Mouse (Mus musculus) limb, embryonic 14.5 days (tissue): Measurements from ENCODE around the gene Myo19. TPM values are rescaled to one million over a fixed set of nuclear protein-coding genes. Genes with fewer than 3 reads are reported as not detected.

Experiments used
- ATAC-seq: fragments of 200-750 bp; cut with Nextera tagmentation; 2 replicates; pipeline ENCODE4 v1.8.0; 2017; ENCODE audit warnings: low read depth, moderate number of reproducible peaks, moderate TSS enrichment; ENCODE audit not compliant: low FRiP score
- DNase-seq: peaks from one replicate; pipeline ENCODE4 v3.0.0-alpha.2; 2015; ENCODE audit warnings: low spot score
- H3K27ac ChIP-seq: fragments of 300-500 bp; sonication (generic); replicated peaks from 2 replicates; pipeline ENCODE4 v1.5.1; 2014; ENCODE audit warnings: low read depth, mild to moderate bottlenecking, low read length, moderate library complexity, mixed read lengths
- H3K27me3 ChIP-seq: fragments of 300-500 bp; sonication (generic); 2 replicates; pipeline ENCODE4 v1.6.1; 2014; ENCODE audit warnings: low read length, mixed read lengths; ENCODE audit not compliant: control insufficient read depth, insufficient read depth
- H3K36me3 ChIP-seq: fragments of 300-500 bp; sonication (generic); 2 replicates; pipeline ENCODE4 v1.6.1; 2014; ENCODE audit warnings: mild to moderate bottlenecking, low read length, moderate library complexity, mixed read lengths; ENCODE audit not compliant: control insufficient read depth, insufficient read depth
- H3K4me1 ChIP-seq: fragments of 300-500 bp; sonication (generic); 2 replicates; pipeline ENCODE4 v1.6.1; 2014; ENCODE audit warnings: antibody characterized with exemption, low read length, mixed read lengths; ENCODE audit not compliant: control insufficient read depth, insufficient read depth
- H3K4me2 ChIP-seq: fragments of 300-500 bp; sonication (generic); replicated peaks from 2 replicates; pipeline ENCODE4 v1.6.1; 2014; ENCODE audit warnings: low read depth, mild to moderate bottlenecking, low read length, moderate library complexity; ENCODE audit not compliant: severe bottlenecking
- H3K4me3 ChIP-seq: fragments of 300-500 bp; sonication (generic); replicated peaks from 2 replicates; pipeline ENCODE4 v1.5.1; 2014; ENCODE audit warnings: low read length
- H3K9ac ChIP-seq: fragments of 300-500 bp; sonication (generic); 2 replicates; pipeline ENCODE4 v1.6.1; 2014; ENCODE audit warnings: mild to moderate bottlenecking, low read depth, low read length, moderate library complexity; ENCODE audit not compliant: severe bottlenecking
- H3K9me3 ChIP-seq: fragments of 300-500 bp; sonication (generic); 2 replicates; pipeline ENCODE4 v1.6.1; 2016; ENCODE audit warnings: low read length; ENCODE audit not compliant: control insufficient read depth
- POLR2A ChIP-seq: fragments of 200-500 bp; IDR thresholded peaks from 2 replicates; pipeline ENCODE4 v1.8.0; 2012; ENCODE audit warnings: inconsistent platforms, mild to moderate bottlenecking, moderate library complexity, borderline replicate concordance; ENCODE audit not compliant: insufficient read depth, insufficient read length; ENCODE audit errors: extremely low read depth
- WGBS: fragments of 180-500 bp; shearing (Covaris S2); extraction: QIAGEN DNeasy Blood & Tissue Kit; methylation state at CpG from one replicate; pipeline ENCODE4 v1.1.7; 2014; 5-methylcytosine and 5-hydroxymethylcytosine counted together
- polyA plus RNA-seq, 2 experiments: library from polyadenylated mRNA; depleted of rRNA in 1 of 2; stranded (reverse) in 1 of 2; unstranded in 1 of 2; fragments of >200 nt; fragmentation: Nextera tagmentation in 1 of 2; extraction: Ambion mirVana in 1 of 2; gene quantifications; 2 replicates each; pipeline versions ENCODE4 v1.2.1 to v1.2.3; 2012 to 2014

Gene Myo19
- polyA plus RNA-seq, 2 experiments = 11.0 to 29.2 TPM

- H3K4me1 ChIP-seq = peaks cover 10% of the 10 kb centered on the region
- ATAC-seq (no peak), DNase-seq (no peak)
- no peak overlapping the region for H3K27ac ChIP-seq
- no peak overlapping the region for H3K4me3 ChIP-seq
- 58% methylated on average over 2 of the region's 2 CpGs for WGBS
- no peaks in the 10 kb centered on the region for H3K9me3 ChIP-seq
- H3K27me3 ChIP-seq = no peaks in the 10 kb centered on the region
- H3K4me2 ChIP-seq = no peak overlapping the region
- no peak for TF ChIP-seq POLR2A
- H3K9ac ChIP-seq = no peak overlapping the region
- peaks cover 20% of the 10 kb centered on the region for H3K36me3 ChIP-seq
These were observed 14.7 kb upstream of the Myo19 start for GRCm38 (mm10) chr11:84865268-84865667.

GRCm38 (mm10) chr11:84867586-84867985 is 12.4 kb upstream of the Myo19 start:
- Histone ChIP-seq H3K4me1 (peaks cover 13% of the 10 kb centered on the region), H3K9ac (no peak overlapping the region), H3K36me3 (peaks cover 6% of the 10 kb centered on the region; the same call in 1 of the 2 replicates), H3K27ac (no peak overlapping the region), H3K27me3 (no peaks in the 10 kb centered on the region), H3K4me3 (no peak overlapping the region), H3K9me3 (no peaks in the 10 kb centered on the region), H3K4me2 (no peak overlapping the region)
- DNase-seq = no peak
- TF ChIP-seq POLR2A = no peak
- ATAC-seq = no peak
- 85% methylated on average over 2 of the region's 2 CpGs for WGBS

- 17% methylated on average over 7 of the region's 7 CpGs for WGBS
- Histone ChIP-seq H3K36me3 (0 out of 2 replicates have a peak, but pooled peaks cover 2% of the 10 kb centered on the region), H3K4me2 (peak overlapping the region; percentile 69), H3K9ac (peak overlapping the region; percentile 73), H3K27me3 (no peaks in the 10 kb centered on the region), H3K9me3 (no peaks in the 10 kb centered on the region), H3K4me1 (peaks cover 13% of the 10 kb centered on the region), H3K4me3 (peak overlapping the region; percentile 90), H3K27ac (no peak overlapping the region)
- ATAC-seq = no peak
- DNase-seq = no peak
- TF ChIP-seq POLR2A = no peak
These were observed 11.1 kb upstream of the Myo19 start for GRCm38 (mm10) chr11:84868786-84869259.

- ATAC-seq (peak; percentile 88), DNase-seq (peak; percentile 96)
- H3K4me2 ChIP-seq = peak overlapping the region; percentile 69
- peak overlapping the region; percentile 73 for H3K9ac ChIP-seq
- H3K36me3 ChIP-seq = peaks cover 2% of the 10 kb centered on the region; the same call in 1 of the 2 replicates
- peak; percentile 9; the same call in 1 of the 2 replicates for TF ChIP-seq POLR2A
- H3K9me3 ChIP-seq = no peaks in the 10 kb centered on the region
- H3K27me3 ChIP-seq = no peaks in the 10 kb centered on the region
- peaks cover 13% of the 10 kb centered on the region for H3K4me1 ChIP-seq
- peak overlapping the region; percentile 89 for H3K27ac ChIP-seq
- WGBS = under 1% methylated on average over 25 of the region's 61 CpGs
- H3K4me3 ChIP-seq = peak overlapping the region; percentile 90
These were observed 10.3 kb upstream of the Myo19 start for GRCm38 (mm10) chr11:84869537-84870232.

GRCm38 (mm10) chr11:84870337-84871043 is 9.5 kb upstream of the Myo19 start, which contains the start of gene Ggnbp2:
Gene Ggnbp2, minus strand, starts transcription at chr11:84870817.
- H3K9me3 ChIP-seq = no peaks in the 10 kb centered on the region
- no peaks in the 10 kb centered on the region; the same call in 1 of the 2 replicates for H3K36me3 ChIP-seq
- H3K9ac ChIP-seq = peak within 1 kb of the TSS; percentile 95
- TF ChIP-seq POLR2A = peak; percentile 86; the same call in 1 of the 2 replicates
- no peaks in the 10 kb centered on the region for H3K27me3 ChIP-seq
- peak within 1 kb of the TSS; percentile 98 for H3K27ac ChIP-seq
- ATAC-seq = peak; percentile 87
- 1% methylated on average over 28 of the region's 62 CpGs for WGBS
- DNase-seq = peak; percentile 92
- peak within 1 kb of the TSS; percentile 90 for H3K4me3 ChIP-seq
- peaks cover 13% of the 10 kb centered on the region for H3K4me1 ChIP-seq
- peak within 1 kb of the TSS; percentile 69 for H3K4me2 ChIP-seq
